Mouse (Mus musculus): ENCODE data around the gene 4931422A03Rik.

The 4931422A03Rik gene

DNA sequence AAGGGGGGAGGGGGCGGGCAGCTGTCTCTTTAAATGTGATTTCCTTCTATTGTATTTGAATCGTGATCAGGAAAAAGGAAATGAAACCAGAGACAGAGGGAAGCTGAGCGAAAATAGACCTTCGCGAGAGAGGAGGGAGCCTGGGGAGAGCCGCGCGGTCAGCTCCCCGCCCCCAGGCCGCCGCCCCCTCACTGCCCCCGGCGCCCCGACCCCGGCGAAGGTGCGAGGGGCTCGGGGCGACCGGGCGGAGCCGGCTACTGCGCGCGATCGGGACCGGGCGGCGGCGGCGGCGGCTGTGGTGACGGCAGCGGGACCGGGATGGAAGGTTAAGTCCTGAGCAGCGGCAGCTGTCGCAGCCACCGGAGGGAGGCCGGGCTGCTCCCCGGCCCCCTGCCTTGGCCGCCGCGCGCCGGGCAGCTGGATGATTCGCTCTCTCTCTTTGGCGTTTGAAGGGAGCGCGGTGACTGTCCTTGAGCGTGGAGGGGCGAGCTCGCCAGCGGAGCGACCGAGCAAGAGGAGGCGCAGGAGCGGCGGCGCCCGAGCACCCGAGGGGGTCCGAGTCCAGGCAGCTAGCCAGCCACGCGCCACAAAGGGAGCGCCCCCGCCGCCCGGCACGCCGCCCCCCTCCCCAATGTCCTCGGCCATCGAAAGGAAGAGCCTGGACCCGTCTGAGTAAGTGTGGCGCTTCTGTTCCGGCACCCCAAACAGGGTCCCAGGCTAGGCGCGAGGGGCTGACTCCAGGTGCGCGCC, 57.9 kb downstream of the 4931422A03Rik start:
- CTCF ChIA-PET = interaction anchor here (0.5 to 1.7 kb wide), 5 partner anchors 12 to 210 kb away, joined by 3 to 7 read pairs (median 3); partner anchors contain the start of gene A930018P22Rik

DNA sequence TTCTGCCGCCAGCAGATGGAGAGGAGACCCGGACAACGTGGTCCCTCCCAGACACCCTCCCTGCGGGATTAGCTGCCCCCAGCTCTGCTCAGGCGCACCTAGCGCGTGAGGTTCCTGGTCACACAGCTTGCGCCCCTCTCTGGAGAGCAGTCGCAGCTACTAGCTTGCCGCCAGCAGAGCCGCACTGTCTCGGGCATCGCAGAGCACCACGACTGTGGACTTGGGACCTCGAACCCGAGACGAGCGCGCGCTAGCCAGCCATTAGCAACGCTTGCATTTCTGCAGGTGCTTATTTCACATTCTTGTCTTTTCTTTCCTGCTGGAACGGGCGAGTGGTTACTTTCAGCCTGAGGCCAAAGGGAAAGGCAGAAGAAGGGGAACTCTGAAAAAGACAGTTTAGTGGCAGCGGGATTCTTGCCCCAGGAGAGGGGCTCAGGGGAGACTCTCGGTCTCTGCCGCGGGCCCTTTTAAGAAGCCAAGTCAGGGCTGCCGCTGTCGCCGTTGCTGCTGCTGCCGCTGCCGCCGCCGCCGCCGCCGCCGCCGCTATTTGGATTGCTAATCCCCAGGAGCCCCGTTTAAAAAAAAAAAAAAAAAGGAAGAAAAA, 58.6 kb downstream of the 4931422A03Rik start:
- CTCF ChIA-PET = interaction anchor here (1.1 to 1.7 kb wide), 2 partner anchors 12 to 24 kb away, joined by 3 to 7 read pairs; no protein-coding TSS in a partner anchor

DNA sequence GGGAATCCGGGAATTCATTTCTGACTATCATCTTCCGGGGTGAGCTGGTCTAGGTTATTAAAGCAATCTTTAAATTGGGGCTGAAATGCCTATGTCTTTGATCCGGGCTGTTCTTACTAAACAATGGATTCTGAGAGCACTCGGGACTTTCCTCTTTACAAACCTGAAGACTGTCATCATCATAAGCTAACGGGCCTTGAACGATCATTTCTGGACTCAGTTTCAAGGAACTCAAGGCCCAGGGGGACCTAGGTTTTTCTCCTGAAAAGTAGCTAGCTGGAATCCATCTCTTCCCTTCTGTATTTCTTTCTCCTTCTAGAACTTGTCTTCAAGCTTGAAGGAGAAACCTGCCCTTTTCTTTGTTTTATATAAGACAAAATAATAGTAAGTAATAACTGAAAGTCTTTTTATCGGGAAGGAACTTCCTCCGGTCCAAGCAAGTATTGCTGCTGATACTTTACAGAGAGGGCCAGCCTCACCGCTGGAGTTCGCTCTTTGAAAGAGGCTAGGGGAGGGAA, 59.2 kb downstream of the 4931422A03Rik start:
- CTCF ChIA-PET = interaction anchor here (1.1 to 1.7 kb wide), 2 partner anchors 13 to 23 kb away, joined by 3 to 7 read pairs; no protein-coding TSS in a partner anchor

DNA sequence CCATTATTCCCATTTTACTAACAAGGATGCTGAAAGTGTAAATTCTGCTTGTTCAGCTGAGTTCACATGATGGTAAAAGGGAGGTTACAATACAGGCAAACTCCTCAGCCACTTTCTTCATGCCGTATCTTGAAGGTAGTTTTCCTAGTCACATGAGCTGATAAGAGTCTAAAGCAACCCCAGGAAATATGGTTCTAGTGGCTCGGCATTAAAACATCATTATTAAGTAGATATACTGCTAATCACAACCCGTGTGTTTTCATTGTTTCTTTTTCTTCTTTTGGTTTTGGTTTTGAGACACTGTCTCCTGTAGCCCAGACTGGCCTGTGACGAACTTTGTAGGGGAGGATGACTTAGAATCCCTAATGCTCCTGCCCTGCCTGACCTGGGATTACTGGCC, 60.0 kb downstream of the 4931422A03Rik start:
- CTCF ChIA-PET = interaction anchor here (1.7 kb wide), 1 partner anchor 14 kb away, joined by 7 read pairs; no protein-coding TSS in a partner anchor

DNA sequence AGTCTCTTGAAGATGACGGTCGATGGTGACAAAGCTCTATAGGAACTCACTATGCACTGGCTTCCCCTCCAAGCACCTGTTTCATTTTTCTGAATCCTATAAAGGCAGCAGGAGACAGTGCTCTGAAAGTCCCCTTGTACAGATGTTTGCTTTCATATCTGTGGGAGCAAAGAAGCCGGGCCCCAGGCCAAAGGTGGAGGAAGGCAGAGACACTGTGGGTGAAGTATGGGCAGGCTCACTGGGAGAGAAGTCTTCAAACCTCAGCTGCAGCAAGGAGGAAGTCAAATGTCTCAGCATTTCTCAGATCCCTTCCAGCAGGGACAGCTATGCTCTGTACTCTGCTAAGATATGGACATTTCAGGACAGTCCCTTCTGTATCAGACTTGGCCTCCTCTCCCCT, 62.8 kb downstream of the 4931422A03Rik start:
- CTCF ChIA-PET = no interaction called here

DNA sequence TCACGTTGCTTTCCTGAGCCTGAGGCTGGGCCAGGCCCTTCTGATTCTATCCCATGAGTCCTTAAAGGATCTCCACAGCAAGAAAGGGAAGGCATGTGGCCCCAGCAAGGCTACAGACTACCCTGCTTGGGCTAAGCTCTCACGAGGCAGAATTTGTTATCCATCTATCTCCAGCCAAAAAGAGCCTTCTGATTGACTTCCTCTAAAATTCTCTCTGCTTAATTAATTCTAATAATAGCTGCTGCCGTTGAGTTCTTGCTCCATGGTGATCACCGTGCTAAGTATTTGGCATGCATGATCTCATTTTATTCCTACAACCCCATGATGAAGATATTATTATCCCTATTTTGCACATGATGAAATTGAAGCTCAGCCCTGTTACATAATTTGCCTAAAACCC, 65.8 kb downstream of the 4931422A03Rik start:
- CTCF ChIA-PET = interaction anchor here (0.8 kb wide), 1 partner anchor 9 kb away, joined by 3 read pairs; no protein-coding TSS in a partner anchor

DNA sequence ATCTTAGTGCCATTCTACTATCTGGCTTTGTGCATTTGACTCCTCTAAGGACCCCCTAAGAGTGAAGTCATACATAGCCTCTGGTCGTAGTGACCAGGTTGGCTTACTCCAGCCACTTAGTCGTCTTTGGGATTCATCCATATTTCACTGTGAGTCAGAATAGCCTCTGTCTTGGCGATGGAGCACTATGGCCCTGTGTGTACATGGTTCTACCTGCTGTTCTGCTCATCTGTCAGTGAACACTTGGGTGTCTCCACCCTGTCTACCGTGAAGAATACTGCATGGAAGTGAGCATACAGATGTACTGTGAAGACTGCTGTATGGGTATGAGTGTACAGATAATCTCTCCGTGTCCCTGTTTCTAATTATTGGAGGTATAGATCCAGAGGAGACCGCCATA, 68.6 kb downstream of the 4931422A03Rik start:
- CTCF ChIA-PET = no interaction called here

DNA sequence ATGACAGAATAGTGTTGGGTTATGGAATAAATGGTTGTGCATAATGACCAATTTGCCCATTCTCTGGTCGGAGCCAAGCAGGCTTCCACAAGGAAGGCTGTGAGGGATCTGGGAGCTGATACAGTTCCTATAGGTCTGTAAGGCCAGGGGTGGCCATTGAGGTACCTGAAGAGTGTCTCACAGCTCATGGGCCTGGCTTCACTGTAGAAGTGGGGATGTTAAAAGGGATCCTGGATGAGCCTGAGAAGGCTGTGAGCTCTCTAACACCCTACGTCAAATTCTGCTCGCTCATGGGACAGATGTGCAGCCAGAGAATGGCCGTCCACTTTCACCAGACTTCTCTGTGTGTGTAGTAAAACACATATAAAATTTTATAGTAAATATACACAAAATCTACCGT, 69.1 kb downstream of the 4931422A03Rik start:
- CTCF ChIA-PET = no interaction called here

DNA sequence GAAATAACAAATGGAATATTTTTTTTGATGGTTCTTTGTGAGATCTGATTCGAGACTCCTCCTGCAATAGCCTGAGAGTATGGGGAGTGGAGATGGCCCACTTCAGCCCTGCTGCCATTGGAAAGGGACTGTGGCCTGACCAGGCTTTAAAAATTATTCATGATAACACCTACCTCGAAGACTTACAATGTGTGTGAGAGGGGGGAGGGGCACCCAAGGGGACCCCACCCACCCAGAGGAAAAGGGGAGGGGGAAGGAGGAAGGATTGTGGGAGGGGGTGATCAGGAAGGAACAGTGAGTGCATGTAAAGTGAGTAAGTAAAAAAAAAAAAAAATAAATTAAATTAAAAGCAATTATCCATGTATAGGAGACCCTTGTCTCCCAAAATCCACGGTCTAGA, 69.5 kb downstream of the 4931422A03Rik start:
- CTCF ChIA-PET = no interaction called here

DNA sequence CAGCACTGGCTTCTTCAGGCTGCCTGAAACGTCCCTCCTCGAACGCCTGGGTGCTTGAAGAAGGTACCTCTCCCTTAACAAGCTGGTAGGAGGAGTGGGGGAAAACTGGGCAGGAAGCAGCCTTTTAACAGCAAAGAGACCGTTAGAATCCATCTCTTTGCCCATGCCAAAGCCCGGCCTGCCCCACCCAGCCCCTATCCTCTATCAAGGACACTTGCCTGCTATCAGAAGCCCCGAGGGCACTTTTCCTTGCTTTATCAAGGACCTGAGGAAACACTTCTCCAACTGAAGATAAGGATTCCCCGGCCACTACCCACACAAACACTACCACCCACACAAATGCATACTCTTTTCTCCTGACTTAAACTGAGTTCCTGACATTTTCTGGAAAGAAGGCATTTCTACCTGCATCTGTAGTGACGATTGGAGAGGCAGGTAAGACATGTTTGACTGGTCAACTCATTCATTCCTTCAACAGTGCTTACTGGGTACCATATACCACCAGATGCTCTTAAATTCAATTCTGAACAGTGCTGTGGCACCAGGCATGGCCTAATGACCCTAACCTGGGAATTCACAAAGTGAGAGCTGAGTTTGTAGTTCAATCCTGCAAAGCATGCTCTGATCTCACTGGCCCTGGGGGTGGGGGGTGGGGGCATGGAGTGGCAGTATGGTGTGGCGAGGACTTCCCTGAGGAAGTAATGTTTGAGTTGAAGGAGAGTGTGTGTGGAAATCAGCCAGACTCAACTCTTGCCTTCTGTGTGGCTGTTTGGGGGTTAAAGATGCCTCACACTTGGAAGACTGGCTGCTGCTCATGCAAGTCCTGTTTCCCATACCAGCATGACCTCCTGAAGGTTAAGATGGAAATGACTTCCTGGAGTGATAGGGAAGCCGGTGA, 70.3 kb downstream of the 4931422A03Rik start, which contains the start of gene Lmo2:
TSS of gene Lmo2 (plus strand) at position 338 of the 898 bp plus-strand sequence.
- CTCF ChIA-PET = interaction anchor here (0.6 kb wide), 1 partner anchor 27 kb away, joined by 7 read pairs; no protein-coding TSS in a partner anchor

DNA sequence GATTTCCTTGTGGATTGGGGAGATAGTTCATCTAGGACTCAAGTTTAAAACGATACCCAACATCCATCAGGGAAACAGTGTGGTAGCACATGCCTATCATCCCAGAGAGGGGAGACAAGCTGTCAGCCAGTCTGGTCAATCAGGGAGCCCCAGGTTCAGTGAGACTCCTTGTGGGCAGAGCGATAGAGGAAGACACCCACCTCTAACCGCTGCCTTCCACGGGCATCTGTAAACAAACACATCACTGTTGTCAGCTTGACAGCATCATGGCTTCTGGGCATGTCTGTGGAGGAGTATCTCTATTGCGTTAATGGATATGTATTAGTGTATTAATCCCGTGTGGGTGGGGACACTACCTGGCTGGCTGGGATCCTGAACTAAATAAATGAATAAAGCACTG, 71.3 kb downstream of the 4931422A03Rik start:
- CTCF ChIA-PET = no interaction called here

DNA sequence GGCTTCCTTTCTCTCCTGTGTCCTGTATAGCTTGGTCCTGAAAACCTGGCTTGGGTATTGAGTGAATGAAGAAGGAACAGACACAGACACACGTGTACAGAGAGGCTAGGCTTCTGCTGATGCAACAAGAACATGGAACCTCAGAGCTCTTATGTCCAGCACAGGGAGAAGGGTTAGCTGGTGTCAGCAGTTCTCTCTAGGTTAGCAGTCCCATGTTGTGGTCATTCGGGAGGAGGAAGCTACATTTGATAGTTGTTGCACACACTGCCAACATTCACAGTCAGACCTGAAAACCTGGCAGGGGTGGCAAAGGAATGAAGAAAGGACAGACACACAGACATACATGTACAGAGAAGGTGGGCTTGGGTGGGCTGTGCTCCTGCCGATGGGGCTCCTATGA, 72.4 kb downstream of the 4931422A03Rik start:
- CTCF ChIA-PET = no interaction called here

DNA sequence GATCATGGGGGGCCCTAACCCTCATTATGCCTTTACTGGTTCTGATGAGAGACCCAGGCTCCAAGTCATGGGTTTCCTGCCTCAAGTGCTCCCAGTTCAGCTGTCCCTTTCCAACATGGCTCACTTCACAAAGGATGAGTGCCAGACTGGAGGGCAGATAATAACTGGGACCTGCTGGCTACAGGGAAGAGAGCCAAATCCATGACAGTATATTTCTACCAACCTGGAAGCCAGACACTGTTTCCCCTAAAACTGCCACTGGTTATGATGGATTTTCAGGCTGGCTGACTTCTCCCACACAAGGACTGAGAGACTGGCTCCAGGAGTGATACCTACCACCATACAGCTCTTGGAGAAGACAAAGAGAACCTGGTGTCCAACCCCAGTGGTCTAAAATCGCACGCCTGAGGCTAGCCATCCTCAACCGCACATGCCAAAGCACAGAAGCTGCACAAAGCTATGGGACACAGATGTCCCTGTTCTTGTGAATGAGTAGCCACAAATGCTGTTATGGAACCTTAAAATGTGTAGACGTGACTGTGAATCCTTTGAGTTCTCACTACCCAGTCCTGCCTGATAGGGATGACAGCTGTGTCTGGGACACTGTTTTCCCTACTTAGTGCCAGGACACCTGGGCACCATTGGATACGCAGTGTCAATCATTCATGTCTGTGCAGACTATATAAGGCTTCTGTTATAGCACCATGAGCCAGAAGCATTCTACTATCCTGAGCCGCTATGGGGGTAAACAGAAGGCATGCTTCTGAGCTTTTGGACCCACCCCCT, 74.9 kb downstream of the 4931422A03Rik start:
- CTCF ChIA-PET = no interaction called here

DNA sequence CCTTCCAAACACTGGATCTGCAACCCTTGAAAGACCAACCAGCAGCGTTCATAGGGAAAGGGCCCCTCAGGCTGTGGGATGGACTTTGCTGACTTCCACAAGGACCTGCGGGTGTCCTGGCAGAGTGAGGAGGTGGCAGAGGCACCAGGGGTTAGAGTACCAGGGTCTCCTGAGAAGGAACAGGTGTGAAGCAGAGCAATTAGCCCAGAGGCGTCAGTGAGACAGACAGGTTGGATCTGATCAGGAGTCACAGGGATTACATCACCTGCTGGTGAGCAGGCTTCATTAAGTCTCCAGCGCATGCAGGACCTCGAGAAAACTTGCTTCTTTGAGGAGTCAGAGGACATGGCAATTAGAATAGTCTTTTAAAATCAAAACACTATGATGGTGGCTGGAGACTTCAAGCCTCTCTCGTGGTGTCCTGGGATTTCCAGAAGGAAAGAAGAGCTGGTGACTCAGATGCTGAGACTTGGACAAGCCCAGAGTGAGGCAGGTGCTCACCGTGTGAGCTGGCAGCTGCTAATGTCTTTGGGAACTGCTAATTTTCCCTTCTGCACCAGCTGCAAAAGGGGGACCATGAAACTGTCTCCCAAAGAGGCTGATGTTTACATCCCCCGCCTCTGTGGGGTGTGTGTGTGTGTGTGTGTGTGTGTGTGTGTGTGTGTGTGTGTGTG, 80.0 kb downstream of the 4931422A03Rik start:
- CTCF ChIA-PET = interaction anchor here (0.7 kb wide), 1 partner anchor 22 kb away, joined by 4 read pairs; no protein-coding TSS in a partner anchor

DNA sequence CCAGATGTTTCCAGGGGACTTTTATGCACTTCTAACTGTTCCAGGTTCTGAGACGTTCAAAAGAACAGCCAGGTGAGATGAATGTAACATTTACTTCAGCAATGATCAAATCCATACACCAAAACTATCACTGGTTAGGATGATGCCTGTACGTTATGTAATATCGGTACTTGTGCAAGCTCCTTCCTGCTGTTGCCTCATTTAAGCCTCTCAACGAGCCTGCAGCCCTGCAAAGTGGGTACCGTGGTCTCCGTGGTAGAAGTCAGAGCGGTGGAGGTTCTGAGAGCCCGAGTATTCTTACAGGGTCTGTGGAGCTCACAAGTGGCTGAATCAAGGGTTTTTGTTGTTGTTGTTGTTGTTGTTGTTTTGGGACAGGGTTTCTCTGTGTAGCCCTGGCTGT, 81.3 kb downstream of the 4931422A03Rik start:
- CTCF ChIA-PET = no interaction called here

DNA sequence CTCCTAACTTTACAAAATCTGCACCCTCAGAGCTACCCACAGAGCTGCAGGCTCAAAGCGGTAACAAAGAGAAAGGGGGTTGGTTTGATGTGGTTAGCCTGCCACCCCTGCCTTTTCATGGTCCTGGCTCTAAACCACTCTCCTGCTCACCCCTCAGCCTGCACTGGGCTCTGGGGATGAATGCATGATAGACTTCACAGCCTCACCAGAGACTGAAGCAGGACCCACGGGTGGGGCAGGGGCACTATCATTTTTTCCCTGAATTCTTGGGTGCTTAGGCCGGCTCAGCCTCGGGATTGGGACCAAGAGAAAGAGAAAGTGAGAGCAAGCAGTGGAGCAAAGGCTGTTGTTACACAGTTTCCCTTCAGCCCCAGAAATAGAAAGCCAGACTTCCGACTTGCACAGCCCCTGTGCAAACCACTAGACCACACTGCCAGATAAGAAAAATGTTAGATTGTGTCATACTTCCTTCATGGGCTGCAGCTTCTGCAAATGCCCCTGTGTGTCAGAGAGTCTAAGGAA, 82.5 kb downstream of the 4931422A03Rik start:
- CTCF ChIA-PET = interaction anchor here (0.9 to 1.5 kb wide), 2 partner anchors 24 to 211 kb away, joined by 3 read pairs; no protein-coding TSS in a partner anchor

DNA sequence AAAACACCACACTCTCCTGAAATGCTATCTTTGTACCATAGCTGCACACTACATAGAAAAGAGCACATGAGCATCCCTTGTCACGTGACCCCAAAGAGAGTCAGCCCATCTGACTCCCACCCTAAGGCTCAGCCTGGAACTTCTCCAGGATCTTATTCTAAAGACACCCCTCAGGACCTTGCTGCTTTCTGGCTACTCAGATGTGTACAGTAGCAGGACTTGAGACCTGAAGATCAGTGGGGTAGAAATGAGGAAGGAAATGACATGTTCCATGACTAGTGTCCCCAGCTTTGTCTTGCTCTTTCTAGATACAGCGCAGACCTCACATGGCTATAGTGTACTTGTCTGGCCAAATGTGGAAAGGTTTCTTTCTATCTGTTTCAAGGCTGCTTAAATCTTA, 83.3 kb downstream of the 4931422A03Rik start:
- CTCF ChIA-PET = interaction anchor here (0.5 to 1.5 kb wide), 3 partner anchors 10 to 27 kb away, joined by 3 to 4 read pairs (median 3); no protein-coding TSS in a partner anchor

DNA sequence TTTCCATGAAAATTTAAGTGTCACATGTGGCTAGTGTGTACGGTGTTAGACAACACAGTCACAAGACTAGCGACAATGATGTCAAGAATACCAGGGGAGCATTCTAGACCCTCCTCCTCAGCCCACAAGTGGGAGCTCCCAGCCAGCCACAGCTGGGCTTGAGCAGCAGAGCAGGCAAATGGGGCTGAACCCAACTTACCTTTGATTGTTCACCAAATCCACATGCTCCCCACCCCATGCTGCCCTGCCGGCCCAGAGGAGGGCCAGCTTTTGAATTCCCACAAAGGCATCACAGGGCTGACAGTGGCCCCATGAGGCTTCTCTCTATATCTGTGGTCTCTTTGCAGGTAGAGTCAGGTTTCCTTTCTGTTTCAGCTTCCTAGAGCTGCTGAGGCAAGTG, 87.1 kb downstream of the 4931422A03Rik start:
- CTCF ChIA-PET = interaction anchor here (1.1 kb wide), 1 partner anchor 23 kb away, joined by 3 read pairs; no protein-coding TSS in a partner anchor

DNA sequence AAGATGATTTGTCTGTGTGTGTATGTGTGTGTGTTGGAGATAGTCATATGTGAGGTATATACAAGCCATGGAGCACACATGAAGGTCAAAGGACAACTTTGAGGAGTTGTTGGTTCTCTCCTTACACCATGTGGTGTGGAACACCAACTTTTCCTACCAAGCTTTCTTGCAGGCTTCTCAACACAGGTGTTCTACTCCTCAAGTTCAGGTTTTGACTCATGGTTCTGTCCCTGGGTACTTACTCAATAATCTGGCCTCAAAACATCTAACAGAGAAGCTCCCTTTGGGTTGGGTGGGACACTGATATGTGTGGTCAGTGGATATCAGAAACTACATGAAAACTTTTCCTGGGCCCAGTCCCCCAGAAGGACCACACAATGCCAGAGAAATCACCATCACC, 89.2 kb downstream of the 4931422A03Rik start:
- CTCF ChIA-PET = interaction anchor here (0.7 kb wide), 1 partner anchor 43 kb away, joined by 4 read pairs; no protein-coding TSS in a partner anchor

DNA sequence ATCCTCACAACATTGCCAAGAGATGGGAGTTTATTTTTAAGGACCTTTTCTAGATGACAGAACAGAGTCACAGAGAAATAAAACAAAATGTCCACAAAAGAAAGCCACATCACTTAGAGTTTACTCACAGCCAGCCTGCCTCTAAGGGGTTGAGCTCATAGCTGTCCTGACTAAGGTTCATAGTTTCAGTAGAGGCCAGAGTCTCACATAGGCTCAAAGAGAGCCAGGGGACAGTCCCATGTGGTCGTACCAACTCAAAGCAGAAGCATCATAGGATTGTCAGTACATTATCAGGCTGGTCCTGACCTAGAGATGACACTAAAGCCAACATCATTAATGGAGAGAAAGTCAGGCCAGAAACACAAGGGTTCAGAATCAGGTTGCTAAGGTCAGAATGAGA, 89.6 kb downstream of the 4931422A03Rik start:
- CTCF ChIA-PET = no interaction called here

Data from spleen, embryonic (tissue).